Mouse (Mus musculus) myocyte (in vitro differentiated cells): ENCODE results near the gene Zcchc18. TPM values are rescaled to one million over a fixed set of nuclear protein-coding genes. Genes with fewer than 3 reads are reported as not detected.

Source experiments
- H3K27me3 ChIP-seq: one replicate; pipeline ENCODE4 v1.6.1; 2011; ENCODE audit not compliant: control insufficient read depth, insufficient read depth, insufficient read length
- H3K36me3 ChIP-seq: one replicate; pipeline ENCODE4 v1.6.1; 2011; ENCODE audit not compliant: control insufficient read depth, insufficient read depth
- H3K4me2 ChIP-seq: one replicate; pipeline ENCODE4 v1.6.1; 2011; ENCODE audit warnings: low read depth, control low read depth
- H3K4me3 ChIP-seq: one replicate; pipeline ENCODE4 v1.5.1; 2011; ENCODE audit warnings: mild to moderate bottlenecking, control low read depth, moderate library complexity
- H3K79me2 ChIP-seq: one replicate; pipeline ENCODE4 v1.6.1; 2011; ENCODE audit not compliant: control insufficient read depth, insufficient read depth
- H3ac ChIP-seq: one replicate; pipeline ENCODE4 v1.6.1; 2011; ENCODE audit not compliant: control insufficient read depth, insufficient read length
- CEBPB ChIP-seq: IDR thresholded peaks from 2 replicates; pipeline ENCODE4 v1.6.1; 2011; ENCODE audit warnings: mild to moderate bottlenecking, moderate library complexity; ENCODE audit not compliant: poor library complexity, insufficient read depth, severe bottlenecking
- E2F4 ChIP-seq: IDR thresholded peaks from one replicate; pipeline ENCODE4 v1.6.1; 2011; ENCODE audit warnings: mild to moderate bottlenecking, control low read depth, moderate library complexity; ENCODE audit not compliant: insufficient read depth
- MAX ChIP-seq: IDR thresholded peaks from one replicate; pipeline ENCODE4 v1.6.1; 2011; ENCODE audit warnings: low read depth, mild to moderate bottlenecking, control low read depth
- MYOD1 ChIP-seq, 3 experiments: IDR thresholded peaks; one replicate each; pipeline ENCODE4 v1.6.1; 2011; ENCODE audit warnings: control low read depth in 2 of 3, low read depth in 2 of 3, mild to moderate bottlenecking in 2 of 3, moderate library complexity in 1 of 3; ENCODE audit not compliant: insufficient read length in 2 of 3, control insufficient read depth in 1 of 3
- MYOG ChIP-seq, 3 experiments: IDR thresholded peaks; one replicate each; pipeline ENCODE4 v1.6.1; 2011; ENCODE audit warnings: control low read depth in 2 of 3, low read depth in 2 of 3, mild to moderate bottlenecking in 2 of 3; ENCODE audit not compliant: insufficient read length in 2 of 3, control insufficient read depth in 1 of 3, insufficient read depth in 1 of 3
- POLR2A ChIP-seq: IDR thresholded peaks from one replicate; pipeline ENCODE4 v1.6.1; 2011; ENCODE audit warnings: low read depth, mild to moderate bottlenecking, control low read depth, moderate library complexity; ENCODE audit not compliant: insufficient read length
- POLR2AphosphoS2 ChIP-seq: IDR thresholded peaks from one replicate; pipeline ENCODE4 v1.6.1; 2011; ENCODE audit warnings: low read depth, control low read depth; ENCODE audit not compliant: insufficient read length
- REST ChIP-seq: IDR thresholded peaks from one replicate; pipeline ENCODE4 v1.6.1; 2011; ENCODE audit warnings: mild to moderate bottlenecking, control low read depth, moderate library complexity; ENCODE audit not compliant: insufficient read depth, insufficient read length
- SRF ChIP-seq: IDR thresholded peaks from one replicate; pipeline ENCODE4 v1.6.1; 2011; ENCODE audit warnings: low read depth; ENCODE audit not compliant: control insufficient read depth, insufficient read length
- TCF12 ChIP-seq: IDR thresholded peaks from one replicate; pipeline ENCODE4 v1.6.1; 2011; ENCODE audit warnings: mild to moderate bottlenecking, control low read depth; ENCODE audit not compliant: poor library complexity, insufficient read depth, severe bottlenecking
- TCF3 ChIP-seq: IDR thresholded peaks from one replicate; pipeline ENCODE4 v1.6.1; 2011; ENCODE audit warnings: low read depth, control low read depth; ENCODE audit not compliant: insufficient read length
- USF1 ChIP-seq: IDR thresholded peaks from one replicate; pipeline ENCODE4 v1.6.1; 2011; ENCODE audit warnings: low read depth, mild to moderate bottlenecking, control low read depth, moderate library complexity
- polyA plus RNA-seq: library from polyadenylated mRNA; unstranded; fragments of >200 nt; fragmentation: generic; extraction: Trizol; gene quantifications from one replicate; pipeline ENCODE4 v1.2.1, GENCODE M21; 2012; ENCODE audit warnings: missing spikeins

The Zcchc18 gene
- polyA plus RNA-seq, 1 experiment = 0.01 TPM

DNA sequence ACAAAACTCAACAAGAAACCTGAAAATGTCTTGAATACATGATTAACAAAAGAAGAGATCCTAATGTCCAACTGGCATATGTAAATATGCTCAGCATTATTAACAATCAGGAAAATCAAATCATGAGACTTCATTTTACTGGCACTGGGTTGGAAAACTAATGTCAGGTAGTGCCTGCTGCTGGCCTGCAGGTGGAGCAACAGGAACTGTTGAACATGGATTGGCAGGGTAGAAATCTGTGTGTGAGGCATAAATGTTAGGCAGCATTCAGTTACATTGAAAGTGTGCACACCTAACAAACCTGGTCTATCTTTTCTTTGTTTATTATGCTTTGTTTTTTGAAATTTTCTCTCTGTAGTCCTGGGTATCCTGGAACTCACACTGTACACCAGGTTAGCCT is 14.3 kb upstream of the Zcchc18 start:
- Histone ChIP-seq H3K79me2 (no peaks in the 10 kb centered on the region), H3K36me3 (no peaks in the 10 kb centered on the region), H3K27me3 (no peaks in the 10 kb centered on the region), H3K4me2 (no peak overlapping the region), H3K4me3 (no peak overlapping the region), H3ac (no peak overlapping the region)
- no peak for TF ChIP-seq POLR2A

DNA sequence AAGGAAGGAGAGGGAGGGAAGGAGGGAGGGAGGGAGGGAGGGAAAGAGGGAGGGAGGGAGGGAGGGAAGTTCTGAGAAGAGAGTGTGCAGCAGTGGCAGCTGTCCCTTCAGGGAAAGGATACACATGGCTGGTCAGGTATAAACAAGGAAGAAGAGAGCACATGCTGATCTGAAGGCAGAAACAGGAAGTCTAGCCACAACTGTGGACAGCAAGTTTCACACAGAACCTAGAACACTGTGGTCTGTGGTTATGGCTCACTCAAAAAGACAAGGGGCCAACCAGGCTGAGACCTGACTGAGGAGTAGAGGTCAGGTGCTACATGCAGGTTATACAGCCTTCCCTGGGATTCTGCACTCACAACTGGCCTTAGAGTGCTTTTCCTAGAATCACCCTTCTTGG is 6.9 kb upstream of the Zcchc18 start:
- no peak overlapping the region for H3K4me3 ChIP-seq
- H3K79me2 ChIP-seq = no peaks in the 10 kb centered on the region
- no peaks in the 10 kb centered on the region for H3K36me3 ChIP-seq
- no peak overlapping the region for H3ac ChIP-seq
- TF ChIP-seq TCF12 = no peak
- TF ChIP-seq POLR2AphosphoS2 = no peak
- no peak for TF ChIP-seq MYOG (IDR thresholded peaks at IDR 0.05; ENCODE audit: control insufficient read depth in 1 of 3, insufficient read depth in 1 of 3, insufficient read length in 2 of 3, low read depth in 2 of 3)
- no peak for TF ChIP-seq E2F4
- no peak for TF ChIP-seq MAX
- TF ChIP-seq USF1 = no peak
- TF ChIP-seq MYOD1 (IDR thresholded peaks at IDR 0.05; ENCODE audit: control insufficient read depth in 1 of 3, insufficient read length in 2 of 3, low read depth in 2 of 3) = no peak
- TF ChIP-seq SRF = no peak
- TF ChIP-seq CEBPB = no peak
- no peak for TF ChIP-seq TCF3
- TF ChIP-seq POLR2A = no peak
- no peak for TF ChIP-seq REST
- H3K4me2 ChIP-seq = no peak overlapping the region
- H3K27me3 ChIP-seq = no peaks in the 10 kb centered on the region

DNA sequence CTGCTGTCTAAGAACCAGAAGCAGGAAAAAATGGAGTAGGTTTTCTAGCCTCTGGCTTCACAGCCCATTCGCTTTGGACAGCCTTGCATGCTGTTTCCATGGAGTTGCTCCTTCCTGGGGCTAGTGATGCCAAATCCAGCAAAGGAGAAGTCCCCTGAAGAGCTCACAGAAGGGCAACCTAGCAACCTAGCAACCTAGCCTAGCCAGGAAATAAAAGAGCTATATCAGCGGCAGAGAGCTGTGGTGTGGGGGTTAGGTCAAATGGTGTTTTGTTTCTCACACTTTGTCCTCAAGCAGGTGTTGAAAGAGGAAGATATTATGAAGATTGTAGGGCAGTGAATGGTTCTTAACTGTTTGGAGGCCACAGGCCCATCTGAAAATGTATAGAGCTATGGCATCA is 1.7 kb upstream of the Zcchc18 start:
- Histone ChIP-seq H3K27me3 (no peaks in the 10 kb centered on the region), H3K4me3 (no peak overlapping the region), H3K36me3 (no peaks in the 10 kb centered on the region), H3K79me2 (no peaks in the 10 kb centered on the region), H3ac (no peak overlapping the region), H3K4me2 (no peak overlapping the region)
- TF ChIP-seq SRF (no peak), REST (no peak), MYOD1 (IDR thresholded peaks at IDR 0.05; ENCODE audit: control insufficient read depth in 1 of 3, insufficient read length in 2 of 3, low read depth in 2 of 3) (no peak), E2F4 (no peak), MAX (no peak), CEBPB (no peak), USF1 (no peak), TCF3 (no peak), POLR2A (no peak), POLR2AphosphoS2 (no peak)

DNA sequence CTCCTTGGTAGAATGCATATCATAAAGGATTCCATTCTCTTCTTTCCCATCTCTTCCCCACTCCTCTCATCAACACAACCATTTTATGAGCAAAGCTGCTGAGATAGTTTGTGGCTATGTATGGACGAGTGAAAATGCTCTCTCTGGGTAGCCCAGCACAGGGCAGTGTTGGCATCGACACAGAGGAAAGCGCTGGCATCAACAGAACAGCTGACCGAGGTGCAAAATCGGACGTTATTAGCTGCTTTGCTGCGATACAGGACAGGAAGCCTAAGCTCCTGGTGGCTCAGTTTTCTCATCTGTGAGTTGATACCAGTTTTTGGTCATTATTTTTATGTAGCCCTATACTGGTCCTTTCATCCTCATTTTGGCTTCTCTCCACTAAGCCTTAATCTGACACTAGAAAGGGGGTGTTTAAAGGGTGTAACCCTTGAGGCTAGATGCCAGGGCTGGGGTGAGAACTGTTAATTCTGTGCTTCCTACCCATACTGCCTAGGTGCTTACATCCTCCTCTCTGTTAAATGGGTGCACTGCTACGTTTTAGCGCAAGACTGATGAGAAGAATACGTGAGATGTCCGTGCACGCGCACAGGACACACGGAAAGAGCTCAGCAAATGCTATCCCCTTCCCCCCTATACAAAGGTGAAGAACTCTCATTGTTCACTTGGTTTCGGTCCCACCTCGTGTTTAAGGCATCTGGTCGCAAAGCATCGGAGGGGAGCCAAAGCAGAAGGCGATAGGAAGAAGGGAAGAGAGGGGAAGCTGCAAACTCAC is 577 bp upstream of the Zcchc18 start:
- no peaks in the 10 kb centered on the region for H3K36me3 ChIP-seq
- no peaks in the 10 kb centered on the region for H3K79me2 ChIP-seq
- no peak overlapping the region for H3K4me3 ChIP-seq
- TF ChIP-seq REST = no peak
- no peak for TF ChIP-seq POLR2AphosphoS2
- no peak for TF ChIP-seq E2F4
- no peak for TF ChIP-seq MYOD1 (IDR thresholded peaks at IDR 0.05; ENCODE audit: control insufficient read depth in 1 of 3, insufficient read length in 2 of 3, low read depth in 2 of 3)
- no peak for TF ChIP-seq TCF3
- TF ChIP-seq MYOG (IDR thresholded peaks at IDR 0.05; ENCODE audit: control insufficient read depth in 1 of 3, insufficient read depth in 1 of 3, insufficient read length in 2 of 3, low read depth in 2 of 3) = no peak
- no peak for TF ChIP-seq MAX
- TF ChIP-seq USF1 = no peak
- no peak for TF ChIP-seq TCF12
- TF ChIP-seq SRF = no peak
- TF ChIP-seq CEBPB = no peak
- TF ChIP-seq POLR2A = no peak
- no peaks in the 10 kb centered on the region for H3K27me3 ChIP-seq
- H3K4me2 ChIP-seq = no peak overlapping the region
- no peak overlapping the region for H3ac ChIP-seq

DNA sequence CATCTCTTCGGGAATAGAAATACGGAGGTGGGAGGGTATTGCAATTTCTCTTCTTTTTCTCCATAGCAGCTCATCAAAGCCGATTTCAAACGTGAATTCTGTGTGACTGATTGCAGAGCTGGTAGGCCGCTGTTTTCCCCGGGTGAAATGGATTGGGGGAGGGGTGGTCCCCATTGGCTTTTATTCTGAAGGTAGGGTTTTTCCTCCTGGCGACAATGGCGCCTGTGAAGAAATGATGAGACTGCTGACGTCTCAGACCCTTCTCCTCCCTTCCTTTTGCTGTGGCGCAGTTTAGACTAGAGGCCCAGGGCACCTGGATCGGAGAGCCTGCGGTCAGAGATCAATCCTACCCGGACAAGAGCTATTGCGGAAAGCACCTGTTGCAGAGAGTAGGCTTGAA is 686 bp downstream of the Zcchc18 start:
- Histone ChIP-seq H3K27me3 (no peaks in the 10 kb centered on the region), H3K4me2 (no peak overlapping the region), H3ac (no peak overlapping the region), H3K4me3 (no peak overlapping the region), H3K36me3 (no peaks in the 10 kb centered on the region), H3K79me2 (no peaks in the 10 kb centered on the region)
- TF ChIP-seq TCF12 (no peak), CEBPB (no peak), REST (no peak), POLR2A (no peak), USF1 (no peak), TCF3 (no peak), MAX (no peak), POLR2AphosphoS2 (no peak), E2F4 (no peak), MYOD1 (IDR thresholded peaks at IDR 0.05; ENCODE audit: control insufficient read depth in 1 of 3, insufficient read length in 2 of 3, low read depth in 2 of 3) (no peak)
